Mouse (Mus musculus) forelimb bud, embryonic 11.5 days (tissue): ENCODE results near the gene Med11.
"Not testable (repeated sequence)": the region's sequence is repeated elsewhere in the genome, so short reads cannot be mapped to it uniquely, and the experiment has no call there.

Source experiments
- DNase-seq: peaks from one replicate; pipeline ENCODE4 v3.0.0-alpha.2; 2012; ENCODE audit warnings: low read depth, low spot score

Med11 gene

DNA sequence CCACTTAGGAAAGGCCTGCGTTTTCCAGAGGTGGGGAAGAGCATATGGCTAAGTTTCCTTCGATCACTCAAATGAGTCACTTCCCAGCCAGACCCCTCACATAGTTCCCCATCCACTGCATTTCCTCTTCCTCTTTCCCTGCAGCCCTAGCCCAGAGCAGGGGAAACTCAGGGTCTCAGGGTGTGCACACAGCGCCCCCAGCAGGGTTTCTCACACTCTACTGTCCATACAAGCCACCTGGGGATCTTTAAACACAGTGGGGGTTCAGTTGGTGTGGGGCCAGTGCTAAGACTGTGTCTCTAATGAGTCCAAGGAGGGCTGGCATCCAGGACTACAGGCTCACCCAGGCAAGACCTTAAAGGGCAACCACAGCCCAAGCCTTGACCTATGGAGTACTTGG, 5.0 kb upstream of the Med11 start:
- DNase-seq = no peak

GRCm38 (mm10) chr11:70447373-70447772, 4.3 kb upstream of the Med11 start:
- DNase-seq = no peak

DNA sequence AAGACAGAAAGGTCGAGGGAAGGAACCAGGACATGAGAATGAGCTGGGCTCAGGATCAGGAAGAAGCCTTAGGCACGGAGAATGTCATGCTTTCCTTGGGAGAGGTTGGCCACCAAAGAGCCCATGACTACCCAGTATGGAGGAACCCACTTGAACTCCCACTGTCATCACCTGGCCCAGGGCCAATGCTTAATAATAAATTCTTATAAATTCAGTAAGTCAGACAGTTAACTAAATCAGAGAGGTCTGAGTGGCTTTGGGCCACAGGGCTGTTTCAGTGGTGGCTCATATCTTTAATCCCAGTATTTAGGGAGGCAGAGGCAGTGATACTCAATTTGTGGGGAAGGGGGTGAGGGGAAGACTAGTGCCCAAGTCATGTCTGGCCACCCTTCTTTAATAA, 793 bp upstream of the Med11 start:
- no peak for DNase-seq

- no peak for DNase-seq
Observed at GRCm38 (mm10) chr11:70453261-70454044, 1.7 kb downstream of the Med11 start.

DNA sequence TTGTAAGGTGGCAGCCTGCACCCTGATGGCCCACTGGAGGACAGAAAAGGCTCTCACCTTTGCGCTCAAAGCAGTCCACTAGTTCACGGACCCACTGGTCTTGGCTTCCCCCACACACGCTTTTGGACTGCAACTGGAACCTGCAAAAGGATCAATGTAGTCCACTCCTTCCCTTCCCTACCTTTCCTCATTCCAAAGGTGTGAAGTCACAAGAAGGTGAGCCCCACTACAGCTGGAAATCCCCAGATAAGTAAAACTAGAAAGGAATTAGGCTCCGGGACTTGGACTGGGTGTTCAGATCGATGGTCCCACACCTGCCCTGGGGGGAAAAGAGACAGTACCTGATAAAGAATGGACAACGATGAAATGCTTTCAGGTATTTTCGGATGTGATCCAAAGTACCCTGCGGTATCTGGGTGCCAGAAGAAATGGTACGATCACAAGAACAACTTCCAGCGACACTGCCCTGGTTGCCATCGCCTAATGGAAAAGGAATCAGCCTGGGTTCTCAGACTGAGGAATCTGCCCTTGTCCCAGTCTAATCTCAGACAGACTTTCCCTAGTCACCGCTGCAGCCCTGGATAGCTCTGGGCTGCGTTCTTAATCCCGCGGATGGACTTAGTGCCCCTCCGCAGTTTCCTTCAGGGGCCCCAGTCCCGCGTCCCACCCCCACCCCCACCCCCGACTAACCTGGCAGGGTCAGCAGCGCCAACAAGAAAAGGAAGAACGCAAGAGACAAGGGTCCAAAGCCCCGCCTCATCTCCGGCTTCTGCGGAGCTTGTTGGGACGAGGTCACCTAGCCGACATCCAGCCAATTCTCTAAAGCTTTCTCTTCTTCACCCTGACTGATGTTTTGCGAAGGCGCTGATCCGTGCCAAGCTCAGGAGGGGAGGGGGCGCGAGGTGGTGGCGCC, 7.2 kb downstream of the Med11 start, which contains the start of gene Zmynd15:
Zmynd15 (plus strand) TSS at position 746 of the 913 bp plus-strand sequence.
- no peak for DNase-seq

DNA sequence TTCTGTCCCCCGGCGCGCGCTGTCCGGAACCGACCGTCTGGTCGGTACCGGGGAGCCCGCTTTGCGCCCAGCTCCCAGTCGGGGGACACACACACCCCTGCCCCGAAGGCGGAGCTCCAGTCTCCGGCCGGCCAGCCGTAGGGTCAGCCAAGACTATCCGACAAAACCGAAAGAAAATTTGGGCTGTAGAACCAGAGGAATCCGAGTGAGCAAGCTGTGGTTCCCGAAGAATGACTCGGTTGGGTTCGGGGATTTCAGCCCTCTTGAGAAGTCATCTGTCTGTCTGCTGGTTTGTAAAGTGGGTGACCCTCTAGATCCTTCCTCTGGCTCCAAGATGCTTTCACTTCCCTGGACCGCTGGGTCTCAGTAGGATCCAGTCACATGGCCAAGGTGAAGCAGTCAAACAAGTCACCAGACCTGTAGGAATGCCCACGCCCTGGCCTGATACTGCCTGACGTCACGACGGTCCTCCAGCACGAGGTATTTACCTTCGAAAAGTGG, 7.9 kb downstream of the Med11 start, which contains the start of gene Cxcl16:
Cxcl16 (minus strand) TSS at position 384 of the 501 bp plus-strand sequence.
- DNase-seq = no peak

DNA sequence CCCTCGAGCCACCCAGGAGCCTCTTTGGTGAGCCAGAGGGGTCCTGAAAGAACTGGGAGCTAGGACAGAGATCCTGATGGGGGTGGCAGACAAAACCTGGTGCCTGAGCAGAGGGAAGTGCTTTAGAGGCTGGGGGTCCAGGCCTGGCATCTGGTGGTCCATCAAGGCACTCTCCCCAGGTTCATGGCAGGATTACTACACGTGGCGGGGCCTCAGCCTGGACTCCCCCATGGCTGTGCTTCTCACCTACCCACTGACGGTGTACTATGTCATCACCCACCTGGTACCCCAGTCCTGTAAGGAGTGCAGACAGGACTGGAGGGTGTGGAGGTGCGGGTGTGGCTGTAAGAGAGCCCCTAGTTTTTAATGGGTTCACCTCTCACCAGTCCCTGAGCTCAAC, 12.3 kb downstream of the Med11 start:
- DNase-seq = no peak

DNA sequence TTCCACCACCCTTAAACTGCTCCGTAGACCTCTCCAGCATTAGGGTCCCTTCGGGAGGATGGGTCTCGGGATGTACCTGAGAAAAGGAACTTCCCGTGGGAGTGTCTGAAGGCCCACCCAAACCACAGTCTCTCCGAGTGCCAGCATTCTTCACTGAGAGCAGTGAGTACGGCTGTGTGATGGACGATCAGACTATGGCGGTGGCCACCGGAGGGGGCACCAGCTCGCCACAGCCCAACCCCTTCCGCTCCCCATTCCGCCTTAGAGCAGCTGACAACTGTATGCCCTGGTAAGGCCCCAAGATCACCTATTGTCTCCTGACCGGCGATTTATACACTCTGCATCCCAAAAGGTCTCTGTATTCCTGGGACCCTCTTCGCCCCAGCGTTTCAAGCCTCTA, 13.5 kb downstream of the Med11 start:
- DNase-seq = no peak

GRCm38 (mm10) chr11:70465824-70466223, 14.1 kb downstream of the Med11 start:
- no peak for DNase-seq

DNA sequence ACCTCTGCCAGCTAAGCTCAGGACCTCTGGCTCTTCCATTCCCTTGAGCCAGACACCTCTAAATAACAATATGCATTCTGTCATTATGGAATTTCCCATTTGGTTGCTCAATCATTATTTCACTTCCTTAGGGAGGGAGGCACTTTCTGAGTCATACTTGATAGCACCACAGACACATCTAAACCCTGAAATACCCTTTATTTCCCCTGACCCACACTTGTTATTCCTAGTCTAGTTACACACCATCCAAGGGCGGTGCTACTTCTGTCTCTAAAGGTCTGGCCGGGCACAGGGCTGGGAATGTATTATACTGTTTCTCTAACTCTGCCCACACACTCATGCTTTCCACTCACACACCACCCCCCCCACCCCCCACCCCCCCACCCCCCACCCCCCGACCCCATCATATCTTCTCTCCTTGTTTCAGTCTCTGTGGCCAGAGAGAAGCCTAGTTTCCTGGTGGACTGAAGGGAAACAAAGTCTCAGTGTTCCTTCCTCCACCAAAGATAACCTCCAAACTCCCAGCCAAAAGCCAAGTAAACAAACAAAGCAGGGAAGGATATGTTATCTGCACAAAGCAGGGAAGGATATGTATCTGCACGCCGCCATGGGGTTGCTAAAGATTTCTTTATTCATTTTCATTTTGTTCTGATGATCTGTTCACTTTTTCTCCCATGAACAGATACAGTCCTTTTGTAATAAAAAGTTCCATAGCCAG, 16.3 kb downstream of the Med11 start:
- DNase-seq = no peak

GRCm38 (mm10) chr11:70469764-70470163, 18.0 kb downstream of the Med11 start:
- no peak for DNase-seq

- DNase-seq = no peak
Observed at GRCm38 (mm10) chr11:70472716-70473115, 21.0 kb downstream of the Med11 start.

DNA sequence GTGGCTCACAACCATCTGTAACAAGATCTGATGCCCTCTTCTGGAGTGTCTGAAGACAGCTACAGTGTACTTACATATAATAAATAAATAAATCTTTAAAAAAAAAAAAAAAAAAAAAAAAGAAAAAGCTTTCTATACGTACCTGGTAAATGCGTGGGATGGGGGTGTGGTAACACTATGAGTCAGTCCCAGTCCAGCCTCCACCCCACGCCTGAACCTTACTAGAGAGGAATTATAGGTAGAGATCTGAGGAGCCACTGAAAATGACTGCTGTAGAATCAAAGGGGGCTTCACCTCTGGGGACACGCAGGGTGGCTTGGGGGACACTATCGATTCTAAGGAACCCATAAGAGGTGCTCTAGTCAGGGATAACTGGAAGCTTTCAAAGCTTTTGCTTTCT, 21.6 kb downstream of the Med11 start:
- DNase-seq = not testable (repeated sequence)

DNA sequence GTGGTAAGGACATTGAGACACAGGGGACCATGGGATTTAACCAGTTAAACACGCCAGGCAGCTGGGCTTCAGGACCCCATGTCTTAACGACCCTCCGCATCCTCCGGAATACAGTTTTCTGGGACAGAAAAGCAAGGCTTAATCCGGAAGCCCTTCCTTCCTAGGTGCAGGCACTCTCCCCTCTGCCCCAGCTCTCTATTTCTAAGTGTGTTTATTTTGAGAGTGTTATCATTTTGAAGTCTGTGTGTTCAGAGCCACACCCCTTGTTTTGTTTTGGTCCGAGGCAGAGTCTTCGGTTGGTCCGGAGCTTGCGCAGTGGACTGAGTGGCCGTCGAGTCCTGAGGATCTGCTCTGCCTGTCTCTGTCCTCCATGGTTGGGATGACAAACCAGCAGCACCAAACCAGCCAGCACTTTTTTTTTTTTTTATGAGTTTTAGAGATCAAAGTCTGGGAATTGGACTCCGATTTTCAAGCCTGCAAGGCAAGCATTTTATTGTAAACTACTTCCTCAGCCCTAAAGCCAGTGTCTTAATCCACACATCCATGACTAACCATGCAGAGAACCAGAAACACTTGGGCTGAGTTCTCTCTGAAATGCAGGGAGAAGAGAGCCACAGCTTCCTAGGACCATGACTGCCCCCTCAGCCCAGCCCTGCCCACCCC, 23.3 kb downstream of the Med11 start:
- no peak for DNase-seq

DNA sequence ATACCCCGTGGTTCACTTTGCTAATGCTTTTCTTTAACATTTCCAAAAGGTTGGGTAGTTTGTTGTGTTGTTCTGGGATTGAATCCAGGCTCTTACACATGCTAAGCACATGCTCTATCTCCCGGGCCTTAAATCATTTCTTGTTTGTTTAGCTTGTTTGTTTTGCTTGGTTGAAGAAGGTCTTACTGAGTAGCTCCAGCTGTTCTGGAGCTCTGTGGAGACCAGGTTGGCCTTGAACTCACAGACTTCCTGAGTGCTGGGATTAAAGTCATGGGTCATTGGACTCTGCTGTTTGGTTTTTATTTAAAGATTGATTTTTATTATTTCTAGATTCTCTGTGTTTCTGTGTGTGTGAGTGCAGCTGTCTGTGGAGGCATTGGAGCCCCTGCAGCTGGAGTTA, 33.8 kb downstream of the Med11 start:
- DNase-seq = no peak

DNA sequence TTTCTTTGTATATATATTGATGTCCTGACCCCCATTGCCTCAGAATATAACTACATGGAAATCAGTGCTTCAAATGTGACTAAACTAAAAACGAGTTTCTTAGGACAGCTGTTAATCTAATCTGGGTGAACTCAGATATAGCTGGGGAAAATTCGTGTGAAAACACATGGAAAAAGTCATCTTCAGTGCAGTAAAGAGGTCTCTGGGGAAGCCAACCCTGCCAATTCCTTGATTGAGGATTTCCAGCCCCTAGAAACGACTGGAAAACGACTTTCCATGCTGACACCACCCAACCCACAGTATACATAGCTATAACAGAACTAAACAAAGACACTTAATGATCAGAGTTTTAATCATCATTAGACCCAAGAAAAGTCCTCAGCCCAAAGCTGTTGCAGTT, 36.1 kb downstream of the Med11 start:
- no peak for DNase-seq

GRCm38 (mm10) chr11:70489138-70489537, 37.4 kb downstream of the Med11 start:
- no peak for DNase-seq

- DNase-seq = no peak
Observed at GRCm38 (mm10) chr11:70489684-70490083, 38.0 kb downstream of the Med11 start.

DNA sequence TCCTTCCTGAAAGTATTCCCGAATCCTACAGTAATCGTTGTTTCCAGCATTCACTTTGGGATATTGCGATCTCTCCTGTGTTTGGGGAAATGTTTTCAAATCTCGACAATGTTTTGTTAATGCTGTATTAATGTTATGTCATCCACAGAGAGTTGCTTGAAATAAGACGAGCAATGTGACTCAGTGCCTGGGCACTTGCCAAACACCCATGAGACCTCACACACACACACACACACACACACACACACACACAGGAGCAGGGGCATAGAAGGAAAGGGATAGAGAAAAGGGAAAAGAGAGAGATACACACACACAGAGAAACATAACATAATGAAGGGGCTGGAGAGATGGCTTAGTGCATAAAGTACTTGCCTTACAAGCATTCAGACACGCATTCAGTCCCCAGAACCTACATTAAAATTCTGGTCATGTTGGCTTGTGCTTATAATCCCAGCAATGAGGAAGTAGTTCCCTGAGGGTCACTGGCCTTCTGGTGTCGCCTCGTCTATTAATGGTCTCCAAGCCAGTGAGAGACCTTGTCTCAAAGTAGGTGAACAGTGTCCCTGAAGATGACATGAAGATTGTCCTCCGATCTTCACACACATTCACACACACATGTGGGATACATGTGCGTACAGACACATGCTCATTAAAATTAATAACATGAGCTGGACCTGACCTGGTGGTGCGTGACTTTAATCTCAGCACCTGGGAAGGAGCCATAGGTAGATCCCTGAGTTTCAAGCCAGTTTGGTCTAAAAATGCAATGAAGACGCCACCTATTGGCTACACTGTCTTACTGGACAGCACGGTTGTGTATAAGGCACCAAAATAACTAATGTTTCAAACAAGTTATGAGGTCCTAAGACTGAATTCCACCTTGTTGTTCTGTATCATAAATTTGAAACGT, 48.1 kb downstream of the Med11 start:
- no peak for DNase-seq

GRCm38 (mm10) chr11:70500476-70500812, 48.7 kb downstream of the Med11 start:
- no peak for DNase-seq
